Mouse (Mus musculus) neural tube, embryonic 11.5 days (tissue): ENCODE results near the gene Gm20696. TPM values are rescaled to one million over a fixed set of nuclear protein-coding genes. Genes with fewer than 3 reads are reported as not detected.

Source experiments
- ATAC-seq: fragments of 200-750 bp; cut with Nextera tagmentation; 2 replicates; pipeline ENCODE4 v1.8.0; 2017; ENCODE audit warnings: moderate number of reproducible peaks, mild to moderate bottlenecking, moderate TSS enrichment, moderate library complexity; ENCODE audit not compliant: insufficient read depth, low FRiP score, low TSS enrichment
- DNase-seq: peaks from one replicate; pipeline ENCODE4 v3.0.0-alpha.2; 2015; ENCODE audit warnings: low spot score
- H3K27ac ChIP-seq: fragments of 300-500 bp; sonication (generic); 2 replicates; pipeline ENCODE4 v1.5.1; 2014; ENCODE audit warnings: low read depth, mild to moderate bottlenecking, low read length
- H3K27me3 ChIP-seq: fragments of 300-500 bp; sonication (generic); 2 replicates; pipeline ENCODE4 v1.6.1; 2014; ENCODE audit warnings: mild to moderate bottlenecking, low read length, mixed read lengths; ENCODE audit not compliant: control insufficient read depth, insufficient read depth
- H3K36me3 ChIP-seq: fragments of 300-500 bp; sonication (generic); 2 replicates; pipeline ENCODE4 v1.6.1; 2014; ENCODE audit warnings: mild to moderate bottlenecking, low read length, moderate library complexity, mixed read lengths; ENCODE audit not compliant: control insufficient read depth, insufficient read depth
- H3K4me1 ChIP-seq: fragments of 300-500 bp; sonication (generic); 2 replicates; pipeline ENCODE4 v1.6.1; 2014; ENCODE audit warnings: low read length, mixed read lengths; ENCODE audit not compliant: control insufficient read depth, insufficient read depth
- H3K4me2 ChIP-seq: fragments of 300-500 bp; sonication (generic); 2 replicates; pipeline ENCODE4 v1.6.1; 2014; ENCODE audit warnings: low read depth, mild to moderate bottlenecking, moderate library complexity
- H3K4me3 ChIP-seq: fragments of 300-500 bp; sonication (generic); 2 replicates; pipeline ENCODE4 v1.5.1; 2014; ENCODE audit warnings: low read depth, low read length
- H3K9ac ChIP-seq: fragments of 300-500 bp; sonication (generic); 2 replicates; pipeline ENCODE4 v1.6.1; 2014; ENCODE audit warnings: mild to moderate bottlenecking, low read length
- H3K9me3 ChIP-seq: fragments of 300-500 bp; sonication (generic); 2 replicates; pipeline ENCODE4 v1.6.1; 2016; ENCODE audit warnings: low read length; ENCODE audit not compliant: control insufficient read depth
- WGBS: fragments of 180-500 bp; shearing (Covaris S2); extraction: QIAGEN DNeasy Blood & Tissue Kit; methylation state at CpG from one replicate; pipeline ENCODE4 v1.1.7; 2014; 5-methylcytosine and 5-hydroxymethylcytosine counted together
- polyA plus RNA-seq: library from polyadenylated mRNA; unstranded; fragments of >200 nt; fragmentation: Nextera tagmentation; extraction: Ambion mirVana; gene quantifications from 2 replicates; pipeline ENCODE4 v1.2.1, GENCODE M21; 2014

Gene Gm20696
- polyA plus RNA-seq, 1 experiment from 2014 or later: 2.5 TPM

DNA sequence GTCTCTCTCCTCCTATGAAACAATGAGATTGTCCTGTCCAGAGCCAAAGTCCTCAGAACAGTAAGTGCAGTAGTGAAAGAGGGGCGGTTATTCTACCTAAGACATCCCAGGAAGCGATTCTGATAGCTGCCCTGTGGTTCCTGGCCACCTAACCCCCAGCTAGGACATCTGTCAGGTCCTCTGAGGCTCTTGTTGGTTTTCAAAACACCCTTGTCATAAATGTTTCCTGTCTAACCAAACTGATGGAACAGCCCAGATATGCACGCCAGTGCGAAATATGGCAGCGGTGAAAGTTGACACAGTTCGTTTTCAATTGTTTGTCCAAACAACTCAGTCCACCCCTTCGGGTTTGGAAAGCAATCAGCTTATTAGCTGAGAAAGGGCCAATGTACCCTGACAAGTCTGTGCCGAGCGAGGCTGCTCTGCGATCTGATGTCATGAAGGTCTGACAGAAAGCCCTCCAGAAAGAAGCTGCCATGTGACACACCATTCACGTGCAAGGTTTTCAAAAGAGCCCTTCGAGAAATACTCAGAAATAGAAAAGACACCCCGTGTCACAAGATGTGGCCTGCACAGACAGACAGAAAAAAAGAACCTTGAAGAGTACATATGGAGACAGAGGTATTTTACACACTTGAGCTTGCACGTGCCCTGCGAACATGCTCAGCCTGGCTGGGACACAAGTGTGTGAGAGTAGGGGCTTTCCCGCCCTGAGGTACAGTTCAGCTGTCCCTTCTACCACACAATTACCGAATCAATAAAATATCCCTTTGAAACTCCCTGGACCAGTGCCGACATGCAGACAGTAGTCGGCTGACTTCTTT, 291.9 kb downstream of the Gm20696 start:
- peaks cover 3% of the 10 kb centered on the region; the same call in 1 of the 2 replicates for H3K4me1 ChIP-seq
- ATAC-seq (no peak), DNase-seq (no peak)
- no peak overlapping the region for H3K9ac ChIP-seq
- no peaks in the 10 kb centered on the region for H3K9me3 ChIP-seq
- H3K27me3 ChIP-seq: no peaks in the 10 kb centered on the region
- no peak overlapping the region for H3K4me3 ChIP-seq
- no peaks in the 10 kb centered on the region for H3K36me3 ChIP-seq
- no peak overlapping the region for H3K4me2 ChIP-seq
- no peak overlapping the region for H3K27ac ChIP-seq
- WGBS: 75% methylated on average over 19 of the region's 19 CpGs

- Histone ChIP-seq H3K9me3 (no peaks in the 10 kb centered on the region), H3K9ac (no peak overlapping the region), H3K4me1 (peaks cover 3% of the 10 kb centered on the region; the same call in 1 of the 2 replicates), H3K4me3 (no peak overlapping the region), H3K36me3 (no peaks in the 10 kb centered on the region), H3K4me2 (no peak overlapping the region), H3K27me3 (no peaks in the 10 kb centered on the region), H3K27ac (no peak overlapping the region)
- 82% methylated on average over 5 of the region's 5 CpGs for WGBS
- ATAC-seq: no peak
- DNase-seq: no peak
Measured at GRCm38 (mm10) chr6:99372427-99372826, 294.2 kb downstream of the Gm20696 start.

DNA sequence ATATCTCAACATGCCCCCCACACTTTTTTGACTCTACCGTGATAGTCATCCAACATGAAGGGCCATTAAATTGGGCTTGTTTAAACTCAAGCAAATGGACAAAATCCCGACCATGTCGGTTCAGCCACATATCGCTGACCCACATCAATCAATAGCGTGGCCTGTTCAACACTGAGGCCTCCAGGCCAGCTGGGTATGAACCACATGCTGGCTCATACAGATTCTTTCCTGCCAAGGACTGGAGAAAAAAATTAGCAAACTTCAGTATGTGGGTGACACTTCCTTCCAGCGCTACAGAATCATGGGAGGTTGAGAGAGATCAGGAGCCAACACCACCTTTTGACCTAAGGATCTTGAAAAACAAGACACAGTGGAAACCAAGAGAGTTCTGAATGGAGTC, 294.6 kb downstream of the Gm20696 start:
- no peaks in the 10 kb centered on the region for H3K27me3 ChIP-seq
- ATAC-seq (no peak), DNase-seq (no peak)
- H3K4me1 ChIP-seq: peaks cover 3% of the 10 kb centered on the region; the same call in 1 of the 2 replicates
- H3K9ac ChIP-seq: no peak overlapping the region
- no peak overlapping the region for H3K4me2 ChIP-seq
- H3K36me3 ChIP-seq: no peaks in the 10 kb centered on the region
- no peak overlapping the region for H3K27ac ChIP-seq
- WGBS: 73% methylated on average over 6 of the region's 6 CpGs
- H3K9me3 ChIP-seq: no peaks in the 10 kb centered on the region
- H3K4me3 ChIP-seq: no peak overlapping the region

DNA sequence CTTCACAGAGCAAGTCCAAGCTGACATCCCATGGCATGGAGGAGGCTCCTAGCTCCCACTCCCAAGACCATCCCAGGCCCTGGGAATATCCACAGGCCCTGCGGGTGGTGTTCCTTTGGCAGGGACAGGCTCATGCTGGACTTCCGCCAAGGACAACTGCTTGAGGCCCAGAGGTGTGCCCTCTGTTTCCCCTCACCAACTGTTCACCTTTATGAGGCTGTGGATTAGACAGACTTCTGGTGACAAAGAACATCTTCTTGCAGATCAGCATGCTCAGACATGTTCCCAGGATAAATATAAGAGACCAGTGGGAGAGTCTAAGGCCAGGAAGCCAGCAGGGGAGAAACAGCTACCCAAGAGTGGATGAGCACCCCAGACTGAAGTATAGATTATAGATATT, 296.7 kb downstream of the Gm20696 start:
- Histone ChIP-seq H3K9ac (no peak overlapping the region), H3K36me3 (no peaks in the 10 kb centered on the region), H3K27ac (no peak overlapping the region), H3K4me1 (peaks cover 2% of the 10 kb centered on the region; the same call in 1 of the 2 replicates), H3K27me3 (no peaks in the 10 kb centered on the region), H3K4me3 (no peak overlapping the region), H3K4me2 (no peak overlapping the region), H3K9me3 (no peaks in the 10 kb centered on the region)
- 88% methylated on average over 2 of the region's 2 CpGs for WGBS
- ATAC-seq: no peak
- DNase-seq: no peak

GRCm38 (mm10) chr6:99369156-99369555, 297.4 kb downstream of the Gm20696 start:
- no peaks in the 10 kb centered on the region for H3K9me3 ChIP-seq
- ATAC-seq: no peak
- H3K4me3 ChIP-seq: no peak overlapping the region
- WGBS: 80% methylated on average over 3 of the region's 3 CpGs
- no peak overlapping the region for H3K9ac ChIP-seq
- H3K36me3 ChIP-seq: no peaks in the 10 kb centered on the region
- no peak overlapping the region for H3K27ac ChIP-seq
- no peaks in the 10 kb centered on the region for H3K4me1 ChIP-seq
- H3K27me3 ChIP-seq: no peaks in the 10 kb centered on the region
- DNase-seq: no peak
- H3K4me2 ChIP-seq: no peak overlapping the region

GRCm38 (mm10) chr6:99368118-99368753, 298.4 kb downstream of the Gm20696 start:
- no peak overlapping the region for H3K27ac ChIP-seq
- H3K4me1 ChIP-seq: no peaks in the 10 kb centered on the region
- no peaks in the 10 kb centered on the region for H3K9me3 ChIP-seq
- H3K9ac ChIP-seq: no peak overlapping the region
- no peaks in the 10 kb centered on the region for H3K36me3 ChIP-seq
- no peaks in the 10 kb centered on the region for H3K27me3 ChIP-seq
- no peak overlapping the region for H3K4me3 ChIP-seq
- whole genome bisulfite sequencing: 85% methylated on average over 4 of the region's 4 CpGs
- DNase-seq (no peak), ATAC-seq (no peak)
- no peak overlapping the region for H3K4me2 ChIP-seq

DNA sequence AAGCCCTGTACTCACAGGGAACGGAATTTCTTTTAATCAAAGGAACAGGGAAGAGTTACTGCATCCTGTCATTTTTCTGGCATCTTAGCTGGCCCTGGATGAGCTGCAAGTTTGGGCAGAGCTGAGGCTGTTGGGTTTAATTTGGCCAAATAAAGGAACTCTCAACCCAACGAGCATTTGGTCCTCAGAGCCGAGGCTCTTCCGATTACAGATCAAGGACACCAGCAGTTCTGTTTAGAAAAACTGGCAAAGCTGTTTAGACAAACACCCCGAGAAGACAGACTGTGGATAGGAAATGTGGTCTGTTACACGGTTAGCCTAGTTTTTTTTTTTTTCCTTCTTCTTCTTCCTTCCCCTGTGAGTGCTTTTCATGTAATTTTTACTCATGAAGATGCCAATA, 302.1 kb downstream of the Gm20696 start:
- Histone ChIP-seq H3K27me3 (no peaks in the 10 kb centered on the region), H3K27ac (no peak overlapping the region), H3K9me3 (no peaks in the 10 kb centered on the region), H3K4me1 (no peaks in the 10 kb centered on the region), H3K4me3 (no peak overlapping the region), H3K9ac (no peak overlapping the region), H3K4me2 (no peak overlapping the region), H3K36me3 (no peaks in the 10 kb centered on the region)
- no peak for DNase-seq
- WGBS: 69% methylated on average over 6 of the region's 6 CpGs
- no peak for ATAC-seq

DNA sequence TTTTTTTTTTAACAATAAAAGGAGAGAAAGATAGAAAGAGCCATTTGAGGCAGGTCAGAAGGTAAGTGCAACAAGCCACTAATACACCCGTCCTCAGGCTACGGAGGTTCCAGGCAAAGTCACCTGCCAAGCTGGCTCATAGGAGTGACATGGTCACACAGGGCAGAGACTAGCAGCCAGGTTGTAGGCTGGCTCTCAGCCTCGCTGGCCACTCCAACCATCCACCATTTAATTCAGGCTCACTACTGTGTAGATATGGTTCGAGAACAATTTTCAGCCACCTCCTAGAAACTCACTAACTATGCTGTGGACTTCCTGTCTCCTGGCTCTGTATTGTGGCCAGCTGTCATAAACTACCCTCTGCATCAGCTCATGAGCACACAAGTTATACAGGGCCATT, 306.0 kb downstream of the Gm20696 start:
- DNase-seq (no peak), ATAC-seq (no peak)
- Histone ChIP-seq H3K9me3 (no peaks in the 10 kb centered on the region), H3K4me2 (no peak overlapping the region), H3K9ac (no peak overlapping the region), H3K4me1 (no peaks in the 10 kb centered on the region), H3K27ac (no peak overlapping the region), H3K27me3 (no peaks in the 10 kb centered on the region), H3K4me3 (no peak overlapping the region), H3K36me3 (no peaks in the 10 kb centered on the region)
- WGBS: 92% methylated on average over 4 of the region's 4 CpGs
